Mouse (Mus musculus) MEL (cell line): Measurements from ENCODE around the gene Tgtp1. TPM values are rescaled to one million over a fixed set of nuclear protein-coding genes. Genes with fewer than 3 reads are reported as not detected.
"Not testable (repeated sequence)": the region's sequence is repeated elsewhere in the genome, so short reads cannot be mapped to it uniquely, and the experiment has no call there.

Source experiments
- DNase-seq: peaks from one replicate; pipeline ENCODE4 v3.0.0; 2011; ENCODE audit warnings: low read depth, low spot score
- H3K27ac ChIP-seq: 2 replicates; pipeline ENCODE4 v1.5.1; 2012; ENCODE audit warnings: low read depth, mild to moderate bottlenecking, control low read depth, low read length, moderate library complexity; ENCODE audit not compliant: control insufficient read depth
- H3K27me3 ChIP-seq, 2 experiments: fragments of 150-350 bp in 1 of 2; sonication (generic) in 1 of 2; 2 replicates each; pipeline ENCODE4 v1.6.1; 2012; ENCODE audit warnings: low read length in 2 of 2, mild to moderate bottlenecking in 2 of 2, improper control_type of control experiment in 1 of 2, moderate library complexity in 1 of 2; ENCODE audit not compliant: insufficient read depth in 2 of 2, control insufficient read depth in 1 of 2
- H3K36me3 ChIP-seq, 2 experiments: 2 replicates each; pipeline ENCODE4 v1.6.1; 2012 to 2014; ENCODE audit warnings: low read length in 2 of 2, improper control_type of control experiment in 1 of 2, inconsistent platforms in 1 of 2, mild to moderate bottlenecking in 1 of 2; ENCODE audit not compliant: insufficient read depth in 2 of 2, control insufficient read depth in 1 of 2
- H3K4me1 ChIP-seq, 2 experiments: fragments of 150-350 bp in 1 of 2; sonication (generic) in 1 of 2; 2 replicates each; pipeline ENCODE4 v1.6.1; 2012; ENCODE audit warnings: low read length in 2 of 2, improper control_type of control experiment in 1 of 2, mild to moderate bottlenecking in 1 of 2; ENCODE audit not compliant: insufficient read depth in 2 of 2, control insufficient read depth in 1 of 2
- H3K4me3 ChIP-seq, 2 experiments: fragments of 150-350 bp in 1 of 2; sonication (generic) in 1 of 2; 2 replicates each; pipeline ENCODE4 v1.5.1; 2012; ENCODE audit warnings: low read depth in 2 of 2, low read length in 2 of 2, mild to moderate bottlenecking in 2 of 2, moderate library complexity in 2 of 2, control low read depth in 1 of 2, improper control_type of control experiment in 1 of 2; ENCODE audit not compliant: control insufficient read depth in 1 of 2, insufficient read depth in 1 of 2
- H3K79me2 ChIP-seq: 2 replicates; pipeline ENCODE4 v1.6.1; 2012; ENCODE audit warnings: mild to moderate bottlenecking, low read length, moderate library complexity; ENCODE audit not compliant: control insufficient read depth, poor library complexity, insufficient read depth
- H3K9ac ChIP-seq: 2 replicates; pipeline ENCODE4 v1.6.1; 2012; ENCODE audit warnings: low read depth, mild to moderate bottlenecking, control low read depth, low read length, moderate library complexity; ENCODE audit not compliant: control insufficient read depth, poor library complexity, severe bottlenecking
- H3K9me3 ChIP-seq: fragments of 150-350 bp; sonication (generic); replicated peaks from 2 replicates; pipeline ENCODE4 v1.6.1; 2012; ENCODE audit warnings: mild to moderate bottlenecking, low read length, improper control_type of control experiment, moderate library complexity; ENCODE audit not compliant: insufficient read depth
- polyA plus RNA-seq, 2 experiments: library from polyadenylated mRNA; stranded (reverse) in 1 of 2; unstranded in 1 of 2; fragments of >175 nt in 1 of 2; fragments of >200 nt in 1 of 2; gene quantifications; 2 replicates each; pipeline versions ENCODE4 v1.2.1 to v1.2.4; 2012; ENCODE audit warnings: low replicate concordance in 2 of 2, low read depth in 1 of 2; ENCODE audit not compliant: insufficient read length in 2 of 2, insufficient read depth in 1 of 2, missing spikeins in 1 of 2
- total RNA-seq: library from RNA; depleted of rRNA; stranded (reverse); fragments of 300-350 nt; gene quantifications from 2 replicates; pipeline ENCODE4 v1.2.3, GENCODE M21; 2012; rRNA removed

Tgtp1 gene
- total and polyA plus RNA-seq, 3 experiments = not detected

DNA sequence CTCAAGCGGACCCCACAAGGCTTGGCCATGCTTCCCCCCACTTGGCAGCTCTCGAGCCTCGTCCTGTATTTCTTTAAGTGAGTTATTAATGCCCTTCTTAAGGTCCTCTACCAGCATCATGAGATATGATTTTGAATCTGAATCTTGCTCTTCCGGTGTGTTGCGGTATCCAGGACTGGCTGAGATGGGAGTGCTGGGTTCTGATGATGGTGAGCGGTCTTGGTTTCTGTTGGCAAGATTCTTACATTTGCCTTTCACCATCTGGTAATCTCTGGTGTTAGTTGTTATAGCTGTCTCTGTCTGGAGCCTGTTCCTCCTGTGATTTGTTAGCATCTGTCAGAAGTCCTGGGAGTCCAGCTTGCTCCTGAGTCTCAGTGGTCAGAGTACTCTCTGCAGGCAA is 47.9 kb downstream of the Tgtp1 start, which contains the start of gene Psme2b:
Gene Psme2b (minus strand): TSS at position 101 of the 400 bp plus-strand sequence.
- not testable (repeated sequence) for H3K4me1 ChIP-seq, H3K4me3 ChIP-seq, H3K9me3 ChIP-seq, DNase-seq, H3K9ac ChIP-seq, H3K79me2 ChIP-seq, H3K36me3 ChIP-seq, H3K27me3 ChIP-seq, H3K27ac ChIP-seq

DNA sequence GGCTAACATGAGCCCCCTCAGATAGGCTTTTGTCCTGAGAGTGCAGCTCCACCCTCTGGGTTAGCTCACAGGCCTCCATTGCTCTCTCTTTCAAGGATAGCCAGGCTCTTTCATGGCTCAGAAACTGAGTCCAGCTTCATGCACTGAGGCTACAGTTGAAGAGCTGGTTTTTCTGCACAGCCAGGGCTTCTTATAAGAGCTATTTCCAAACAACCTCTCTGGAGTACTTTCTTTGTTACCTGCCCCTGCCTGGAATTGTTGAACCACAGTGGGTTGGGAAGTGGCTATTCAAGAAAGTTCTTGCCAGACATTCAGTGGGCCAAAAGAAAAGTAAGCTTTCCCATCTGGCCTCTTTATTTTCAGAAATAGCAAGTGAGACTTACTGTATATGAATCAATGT is 54.7 kb downstream of the Tgtp1 start:
- not testable (repeated sequence) for H3K36me3 ChIP-seq, H3K9me3 ChIP-seq, H3K27ac ChIP-seq, H3K4me3 ChIP-seq, H3K79me2 ChIP-seq, H3K4me1 ChIP-seq, H3K27me3 ChIP-seq, H3K9ac ChIP-seq, DNase-seq

Other genes starting within 250 kb of the Tgtp1 start
- 5,378 and 5,815 TPM in 2 replicates for gene Rack1, start 193.8 kb downstream of the Tgtp1 start, total RNA-seq
- 1,000 to 10,000 TPM in 1 of 2 experiments, 100 to 1,000 TPM in 1; 376 to 4,421 TPM for gene Rack1, start 193.8 kb downstream of the Tgtp1 start, polyA plus RNA-seq
- gene Trim41, start 176.8 kb downstream of the Tgtp1 start, total RNA-seq = 31.6 and 37.0 TPM in 2 replicates
- gene Trim41, start 176.8 kb downstream of the Tgtp1 start, polyA plus RNA-seq = 10 to 100 TPM; 56.4 to 76.3 TPM
- gene Trim7, start 168.0 kb downstream of the Tgtp1 start, total RNA-seq = 0.72 and 0.81 TPM in 2 replicates
- gene Trim7, start 168.0 kb downstream of the Tgtp1 start, polyA plus RNA-seq = 1 to 10 TPM in 1 of 2 experiments, not detected in 1; 1.3 TPM
- 7.1 and 10.9 TPM in 2 replicates for gene Gm12184, start 167.5 kb downstream of the Tgtp1 start, total RNA-seq
- 10 to 100 TPM in 1 of 2 experiments, not detected in 1; 15.3 TPM for gene Gm12184, start 167.5 kb downstream of the Tgtp1 start, polyA plus RNA-seq
- gene Irgm1, start 122.5 kb downstream of the Tgtp1 start, total RNA-seq = 7.5 and 10.7 TPM in 2 replicates
- gene Irgm1, start 122.5 kb downstream of the Tgtp1 start, polyA plus RNA-seq = 10 to 100 TPM in 1 of 2 experiments, not detected in 1; 10.0 TPM
- not detected in 2 replicates for gene Gm5431, start 92.0 kb downstream of the Tgtp1 start, total RNA-seq
- gene Gm5431, start 92.0 kb downstream of the Tgtp1 start, polyA plus RNA-seq = under 1 TPM in 1 of 2 experiments, not detected in 1; 0.04 TPM
- 2.8 and 6.6 TPM in 2 replicates for gene Psme2b, start 48.0 kb downstream of the Tgtp1 start, total RNA-seq
- 1 to 10 TPM in 1 of 2 experiments, not detected in 1; 6.2 TPM for gene Psme2b, start 48.0 kb downstream of the Tgtp1 start, polyA plus RNA-seq
- 0.92 and 2.0 TPM in 2 replicates for gene Olfr56, start 15.3 kb downstream of the Tgtp1 start, total RNA-seq
- under 1 TPM in 1 of 2 experiments, not detected in 1; 0.58 TPM for gene Olfr56, start 15.3 kb downstream of the Tgtp1 start, polyA plus RNA-seq
- gene 9930111J21Rik1, start 14.8 kb downstream of the Tgtp1 start, total RNA-seq = 0.04 TPM in 1 of 2 replicates, not detected in the other
- gene 9930111J21Rik1, start 14.8 kb downstream of the Tgtp1 start, polyA plus RNA-seq = under 1 TPM in 1 of 2 experiments, not detected in 1; 0.06 TPM
- gene Gm12185, start 1.9 kb downstream of the Tgtp1 start, total RNA-seq = not detected in 2 replicates
- not detected for gene Gm12185, start 1.9 kb downstream of the Tgtp1 start, polyA plus RNA-seq
- gene 9930111J21Rik2, start 57.1 kb upstream of the Tgtp1 start, total RNA-seq = 0.08 and 0.16 TPM in 2 replicates
- under 1 TPM in 1 of 2 experiments, not detected in 1; 0.04 TPM for gene 9930111J21Rik2, start 57.1 kb upstream of the Tgtp1 start, polyA plus RNA-seq
- 0.75 and 0.77 TPM in 2 replicates for gene Tgtp2, start 70.0 kb upstream of the Tgtp1 start, total RNA-seq
- gene Tgtp2, start 70.0 kb upstream of the Tgtp1 start, polyA plus RNA-seq = under 1 TPM in 1 of 2 experiments, not detected in 1; 0.54 TPM
- 35.2 and 48.0 TPM in 2 replicates for gene Ifi47, start 82.4 kb upstream of the Tgtp1 start, total RNA-seq
- 10 to 100 TPM in 1 of 2 experiments, not detected in 1; 26.4 TPM for gene Ifi47, start 82.4 kb upstream of the Tgtp1 start, polyA plus RNA-seq
- gene Olfr1396, start 120.7 kb upstream of the Tgtp1 start, total RNA-seq = not detected in 2 replicates
- gene Olfr1396, start 120.7 kb upstream of the Tgtp1 start, polyA plus RNA-seq = under 1 TPM in 1 of 2 experiments, not detected in 1; 0.06 TPM
- gene Olfr1395, start 148.1 kb upstream of the Tgtp1 start, total RNA-seq = not detected in 2 replicates
- not detected for gene Olfr1395, start 148.1 kb upstream of the Tgtp1 start, polyA plus RNA-seq
- not detected in 2 replicates for gene Olfr1394, start 160.2 kb upstream of the Tgtp1 start, total RNA-seq
- gene Olfr1394, start 160.2 kb upstream of the Tgtp1 start, polyA plus RNA-seq = not detected
- not detected in 2 replicates for gene Btnl9, start 193.0 kb upstream of the Tgtp1 start, total RNA-seq
- under 1 TPM in 1 of 2 experiments, not detected in 1; 0.03 TPM for gene Btnl9, start 193.0 kb upstream of the Tgtp1 start, polyA plus RNA-seq
- gene Zfp62, start 209.1 kb upstream of the Tgtp1 start, total RNA-seq = 30.8 and 31.8 TPM in 2 replicates
- 100 to 1,000 TPM in 1 of 2 experiments, 10 to 100 TPM in 1; 16.7 to 132 TPM for gene Zfp62, start 209.1 kb upstream of the Tgtp1 start, polyA plus RNA-seq